Mouse (Mus musculus): ENCODE results near the gene Troap. TPM values are rescaled to one million over a fixed set of nuclear protein-coding genes. Genes with fewer than 3 reads are reported as not detected.
"Not testable (repeated sequence)": the region's sequence is repeated elsewhere in the genome, so short reads cannot be mapped to it uniquely, and the experiment has no call there.

The Troap gene
- total RNA-seq, 2 experiments from 2014 or later: 0.28 TPM; not detected in 1

DNA sequence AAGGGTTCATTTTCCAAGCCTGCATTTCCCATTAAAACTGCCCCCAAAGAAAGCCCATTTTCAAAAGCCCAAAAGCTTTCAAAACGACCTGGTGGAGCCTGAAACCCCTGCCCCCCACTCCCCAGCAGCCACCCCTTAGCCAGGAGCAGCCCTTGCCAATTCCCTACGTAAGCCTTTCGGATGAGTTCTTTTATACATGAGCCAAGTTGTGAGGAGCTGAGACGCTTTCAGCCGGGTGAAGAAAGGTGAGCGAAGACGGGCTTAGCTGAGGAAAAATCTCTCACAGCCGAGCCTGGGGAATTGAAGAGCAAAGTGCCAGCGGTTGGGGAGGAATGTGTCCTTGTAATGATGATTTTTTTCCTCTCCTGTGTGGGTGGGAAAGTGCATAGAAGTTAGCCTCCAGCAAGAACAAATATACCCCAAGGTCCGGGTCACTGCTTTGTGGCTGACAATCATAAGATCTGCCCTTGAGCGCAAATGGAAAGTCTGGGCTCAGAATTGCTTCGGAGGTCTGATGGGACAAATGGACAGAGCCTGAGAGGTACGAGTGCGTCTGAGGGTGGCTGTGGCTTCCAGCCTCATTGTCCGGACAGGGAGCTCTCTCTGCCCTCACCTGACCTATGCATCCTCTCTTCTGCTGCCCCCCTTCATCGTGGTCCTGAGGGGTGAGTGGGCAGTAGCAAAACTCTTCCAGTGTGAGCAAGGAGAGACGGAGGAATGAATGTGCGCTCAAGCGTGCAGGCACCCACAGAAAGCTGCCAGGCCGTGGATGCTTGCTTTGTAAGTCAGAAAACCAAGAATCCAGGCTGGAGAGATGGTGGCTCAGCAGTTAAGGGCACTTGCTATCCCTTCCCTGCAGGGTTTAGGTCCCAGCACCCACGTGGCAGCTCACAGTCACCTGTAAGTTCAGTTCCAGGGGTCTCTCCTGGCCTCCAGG, 33.2 kb upstream of the Troap start:
- no peak for DNase-seq

DNA sequence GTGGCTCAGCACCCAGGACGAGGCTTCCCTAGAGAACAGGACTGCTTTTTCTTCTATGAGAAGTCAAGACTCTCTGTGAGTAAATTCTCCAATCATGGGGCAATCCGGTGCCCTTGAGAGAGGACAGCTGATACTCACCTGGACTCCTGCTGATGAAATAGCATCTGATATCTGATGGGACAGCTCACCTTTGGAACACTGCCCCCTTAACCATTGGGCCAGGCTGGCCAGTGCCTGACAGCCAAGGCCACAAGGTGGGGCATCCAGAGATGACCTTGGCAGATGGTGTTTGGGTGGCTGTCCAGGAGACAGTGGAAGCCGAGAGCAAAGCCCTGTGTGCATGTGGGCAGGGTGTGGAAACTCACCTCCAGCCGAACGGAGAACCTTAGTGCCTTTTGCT, 32.0 kb upstream of the Troap start:
- no peak for DNase-seq

DNA sequence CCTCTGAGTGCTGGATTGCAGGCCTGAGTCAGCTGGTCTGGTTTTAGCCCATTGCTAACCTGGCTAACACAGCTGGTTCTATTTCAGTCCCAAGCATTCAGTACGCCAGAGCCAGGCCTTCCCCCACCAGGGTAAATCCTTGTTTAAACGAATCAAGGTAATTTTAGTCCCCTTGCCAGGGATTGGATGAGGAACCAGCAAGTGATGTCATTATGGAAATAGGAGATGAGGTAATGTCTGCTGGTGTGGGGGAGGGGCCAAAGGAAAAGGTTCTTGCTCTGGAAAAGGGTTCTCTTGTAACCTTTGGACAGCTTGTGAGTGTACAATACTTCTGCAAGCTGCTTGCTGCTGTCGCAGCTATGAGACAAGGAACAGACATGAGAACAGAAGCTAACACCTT, 29.5 kb upstream of the Troap start:
- peak in 1 of 2 experiments; percentile 25 for DNase-seq

DNA sequence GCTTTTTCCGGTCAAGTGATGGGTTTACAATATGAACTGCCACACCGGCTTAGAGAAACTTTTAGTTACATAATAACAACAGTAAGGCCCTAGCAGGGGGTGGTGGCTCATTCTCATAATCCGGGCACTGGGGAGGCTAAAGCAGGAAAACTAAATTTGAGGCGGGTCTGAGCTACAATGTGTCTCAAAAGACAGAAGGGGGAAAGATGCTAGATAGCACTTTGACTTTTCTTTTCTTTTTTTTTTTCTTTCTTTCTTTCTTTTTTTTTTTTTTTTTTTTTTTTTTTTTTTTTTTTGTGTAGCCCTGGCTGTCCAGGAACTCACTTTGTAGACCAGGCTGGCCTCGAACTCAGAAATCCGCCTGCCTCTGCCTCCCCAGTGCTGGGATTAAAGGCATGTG, 28.6 kb upstream of the Troap start:
- not testable (repeated sequence) for DNase-seq

DNA sequence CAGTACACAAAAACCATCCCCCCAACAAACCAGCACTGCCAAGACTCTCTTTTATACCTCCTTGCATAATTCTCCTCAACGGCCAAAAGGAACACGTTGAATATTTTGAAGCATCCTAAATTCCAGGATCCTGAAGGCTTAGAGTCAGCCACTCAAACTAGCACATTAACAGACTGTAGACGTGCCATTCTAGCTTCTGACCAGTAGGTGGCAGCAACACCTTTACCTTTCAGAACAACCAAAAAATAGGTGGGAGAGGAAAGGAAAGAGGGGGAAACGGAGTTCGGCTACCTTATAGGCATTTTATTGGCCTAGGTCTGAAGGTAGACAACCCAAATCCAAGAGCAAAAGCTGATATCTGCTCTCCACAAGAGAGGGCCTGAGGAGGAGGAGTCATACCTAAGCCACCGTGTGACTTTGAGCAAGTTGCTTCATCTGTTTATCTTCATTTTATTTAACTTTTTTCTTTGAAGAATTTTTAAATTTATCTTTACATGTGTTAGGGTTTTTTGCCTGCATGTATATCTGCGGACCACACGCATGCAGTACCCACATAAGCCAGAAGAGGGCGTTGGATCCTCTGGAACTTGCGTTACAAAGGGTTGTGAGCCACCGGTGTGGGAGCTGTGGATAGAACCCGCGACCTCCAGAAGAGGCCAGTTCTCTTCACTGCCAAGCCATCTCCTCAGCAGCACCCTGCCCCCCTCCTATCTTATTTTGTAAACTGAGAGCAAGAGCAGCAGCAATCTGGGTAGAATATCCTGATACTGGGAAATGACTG, 24.7 kb upstream of the Troap start:
- DNase-seq: peak; percentile 47 to 74

DNA sequence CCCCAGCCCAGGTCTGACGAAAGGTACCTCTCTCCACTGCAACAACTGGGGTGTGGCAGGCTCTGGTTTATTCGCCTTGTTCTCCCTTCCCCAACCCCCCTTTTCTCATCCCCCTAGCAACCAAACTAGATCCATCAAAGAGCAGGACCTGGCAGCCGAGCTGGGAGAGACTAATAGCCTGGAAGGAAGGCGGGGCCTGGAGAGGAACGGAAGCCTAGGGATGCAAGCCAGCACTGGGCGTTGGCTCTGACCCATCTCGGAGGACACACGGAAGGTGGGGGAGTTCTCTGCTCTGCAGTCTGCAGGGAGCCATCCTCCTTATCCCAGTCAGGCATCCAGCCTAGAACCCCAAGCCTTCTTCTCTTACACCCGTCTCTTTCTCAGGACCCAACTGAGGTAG, 21.0 kb upstream of the Troap start:
- DNase-seq: peak in 1 of 2 experiments; percentile 35

DNA sequence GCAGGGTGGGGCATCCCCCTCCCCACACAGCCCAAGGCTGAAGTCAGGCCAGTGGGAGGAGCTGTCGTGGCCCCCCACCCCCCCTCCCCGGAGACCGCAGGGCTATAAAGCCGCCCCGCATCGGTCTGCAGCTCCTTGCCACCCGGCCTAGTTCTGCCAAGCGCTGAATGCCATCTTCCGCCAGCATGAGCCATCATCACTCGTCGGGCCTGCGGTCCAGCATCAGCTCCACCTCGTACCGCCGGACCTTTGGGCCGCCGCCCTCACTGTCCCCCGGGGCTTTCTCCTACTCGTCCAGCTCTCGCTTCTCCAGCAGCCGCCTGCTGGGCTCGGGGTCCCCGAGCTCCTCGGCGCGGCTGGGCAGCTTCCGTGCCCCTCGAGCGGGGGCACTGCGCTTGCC, 19.3 kb upstream of the Troap start, which contains the start of gene Prph:
Gene Prph (plus strand): TSS at position 135 of the 400 bp plus-strand sequence.
- no peak for DNase-seq

DNA sequence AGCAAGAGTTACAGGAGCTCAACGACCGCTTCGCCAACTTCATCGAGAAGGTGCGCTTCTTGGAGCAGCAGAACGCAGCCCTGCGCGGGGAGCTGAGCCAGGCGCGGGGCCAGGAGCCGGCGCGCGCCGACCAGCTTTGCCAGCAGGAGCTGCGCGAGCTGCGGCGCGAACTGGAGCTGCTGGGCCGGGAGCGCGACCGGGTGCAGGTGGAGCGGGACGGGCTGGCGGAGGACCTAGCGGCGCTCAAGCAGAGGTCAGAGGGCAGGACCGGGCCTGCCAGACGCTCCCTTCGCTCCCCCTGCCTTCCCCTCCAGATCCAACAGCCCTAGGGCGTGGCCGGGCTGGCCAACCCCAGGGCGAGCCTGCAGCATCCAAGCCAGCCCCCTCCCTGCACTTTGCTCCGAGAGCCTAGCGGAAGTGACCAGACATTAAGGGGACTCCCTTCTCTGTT, 18.8 kb upstream of the Troap start:
- DNase-seq: peak; percentile 18 to 32

DNA sequence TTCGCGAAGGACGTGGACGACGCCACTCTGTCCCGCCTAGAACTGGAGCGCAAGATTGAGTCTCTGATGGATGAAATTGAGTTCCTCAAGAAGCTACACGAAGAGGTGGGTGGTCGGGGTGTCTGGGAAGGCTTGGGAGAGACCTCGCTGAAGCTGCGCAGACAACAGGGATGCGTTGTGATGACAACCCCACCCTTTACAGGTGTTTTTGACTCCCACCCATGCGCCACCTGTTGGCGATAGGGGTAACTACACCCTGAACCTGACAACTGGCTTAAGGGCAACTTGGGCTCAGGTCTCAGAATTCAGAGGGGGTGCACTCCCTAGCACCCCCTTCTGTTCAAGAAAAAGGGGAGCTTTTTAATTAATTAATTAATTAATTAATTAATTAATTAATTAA, 18.0 kb upstream of the Troap start:
- DNase-seq: peak in 1 of 2 experiments; percentile 39

DNA sequence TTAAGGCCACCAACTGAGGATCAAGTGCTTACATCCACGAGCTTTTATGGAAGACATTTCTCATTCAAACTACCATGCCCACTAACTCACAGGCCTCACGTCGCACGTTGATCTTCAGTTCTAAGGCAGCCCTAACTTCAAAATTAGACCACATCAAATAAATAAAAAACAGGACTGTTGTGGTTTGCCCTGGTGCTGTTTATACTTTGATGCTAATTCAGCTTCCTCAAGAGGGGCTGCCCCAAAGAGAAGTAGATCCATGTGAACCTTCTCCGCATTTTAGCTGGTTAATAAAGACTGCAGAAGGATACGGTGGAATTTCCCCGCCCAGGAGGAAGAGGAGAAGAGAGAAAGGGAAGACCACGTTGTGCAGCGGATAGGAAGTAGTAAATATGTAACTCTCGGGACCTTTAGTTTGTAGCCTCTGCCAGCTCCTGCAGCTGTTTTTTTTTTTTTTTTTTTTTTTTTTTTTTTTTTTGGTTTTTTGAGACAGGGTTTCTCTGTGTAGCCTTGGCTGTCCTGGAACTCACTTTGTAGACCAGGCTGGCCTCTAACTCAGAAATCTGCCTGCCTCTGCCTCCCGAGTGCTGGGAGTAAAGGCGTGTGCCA, 8.7 kb upstream of the Troap start:
- no peak for DNase-seq

DNA sequence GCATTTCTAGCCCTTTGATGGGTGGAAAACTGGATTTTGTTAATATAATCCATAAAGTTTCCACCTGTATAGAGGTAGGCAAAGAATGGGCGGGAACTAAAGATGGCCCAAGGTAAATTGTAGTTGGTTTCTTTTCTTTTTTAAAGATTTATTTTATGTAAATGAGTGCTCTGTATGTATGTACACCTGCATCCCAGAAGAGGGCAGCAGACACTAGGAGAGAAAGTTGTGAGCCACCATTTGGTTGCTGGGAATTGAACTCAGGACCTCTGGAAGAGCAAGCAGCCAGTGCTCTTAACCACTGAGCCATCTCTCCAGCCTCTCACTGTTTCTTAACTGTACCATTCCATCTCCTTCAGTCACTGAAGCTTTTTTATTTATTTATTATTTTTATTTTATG, 2.4 kb upstream of the Troap start:
- DNase-seq: no peak

DNA sequence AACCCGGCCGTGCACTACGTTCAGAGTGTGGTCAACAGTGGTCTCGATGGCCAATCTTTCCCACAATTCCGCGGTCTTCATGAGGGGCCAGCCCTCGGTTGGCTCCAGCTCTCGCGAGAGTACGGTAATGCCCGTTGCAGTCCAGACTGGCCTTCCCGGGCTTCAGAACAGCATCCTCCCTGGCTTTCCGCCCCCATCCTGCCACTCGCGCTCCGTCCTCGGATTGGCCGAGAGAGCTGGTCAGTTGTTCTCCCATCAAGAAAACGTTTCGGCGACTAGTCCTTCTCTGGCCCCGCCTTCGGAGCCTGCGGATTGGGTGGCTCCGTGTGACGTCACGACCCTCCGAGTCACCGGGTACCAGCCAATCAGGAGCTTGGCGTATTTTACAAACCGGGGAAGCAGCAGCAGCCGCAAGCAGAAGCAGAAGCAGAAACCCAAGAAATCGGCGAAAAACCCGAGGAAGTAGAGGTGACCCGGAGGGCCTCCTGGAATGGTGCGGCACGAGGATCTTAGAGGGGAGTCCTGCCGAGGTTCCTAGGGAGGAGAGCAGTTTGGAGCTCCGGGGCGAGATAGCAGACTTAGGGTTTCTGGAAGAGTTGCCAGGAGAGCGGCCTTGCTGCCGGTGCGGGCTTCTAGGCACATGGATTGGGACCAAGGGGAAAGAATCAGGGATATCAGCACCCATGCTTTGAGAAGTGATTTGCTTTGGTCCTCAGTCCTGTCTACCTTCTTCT, 392 bp downstream of the Troap start:
- DNase-seq: peak; percentile 98 to 99

DNA sequence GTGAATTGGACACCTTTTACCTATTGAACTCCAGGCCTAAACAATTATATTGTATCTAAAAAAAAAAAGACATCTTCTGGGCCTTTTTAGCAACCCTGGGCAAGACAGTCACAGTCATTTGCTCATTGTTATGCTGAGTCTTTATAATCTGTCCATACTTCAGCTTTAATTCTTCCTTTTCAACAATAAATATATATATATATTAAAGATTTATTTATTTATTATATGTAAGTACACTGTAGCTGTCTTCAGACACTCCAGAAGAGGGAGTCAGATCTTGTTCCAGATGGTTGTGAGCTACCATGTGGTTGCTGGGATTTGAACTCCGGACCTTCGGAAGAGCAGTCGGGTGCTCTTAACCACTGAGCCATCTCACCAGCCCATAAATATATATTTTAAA, 1.6 kb downstream of the Troap start:
- DNase-seq: not testable (repeated sequence)

DNA sequence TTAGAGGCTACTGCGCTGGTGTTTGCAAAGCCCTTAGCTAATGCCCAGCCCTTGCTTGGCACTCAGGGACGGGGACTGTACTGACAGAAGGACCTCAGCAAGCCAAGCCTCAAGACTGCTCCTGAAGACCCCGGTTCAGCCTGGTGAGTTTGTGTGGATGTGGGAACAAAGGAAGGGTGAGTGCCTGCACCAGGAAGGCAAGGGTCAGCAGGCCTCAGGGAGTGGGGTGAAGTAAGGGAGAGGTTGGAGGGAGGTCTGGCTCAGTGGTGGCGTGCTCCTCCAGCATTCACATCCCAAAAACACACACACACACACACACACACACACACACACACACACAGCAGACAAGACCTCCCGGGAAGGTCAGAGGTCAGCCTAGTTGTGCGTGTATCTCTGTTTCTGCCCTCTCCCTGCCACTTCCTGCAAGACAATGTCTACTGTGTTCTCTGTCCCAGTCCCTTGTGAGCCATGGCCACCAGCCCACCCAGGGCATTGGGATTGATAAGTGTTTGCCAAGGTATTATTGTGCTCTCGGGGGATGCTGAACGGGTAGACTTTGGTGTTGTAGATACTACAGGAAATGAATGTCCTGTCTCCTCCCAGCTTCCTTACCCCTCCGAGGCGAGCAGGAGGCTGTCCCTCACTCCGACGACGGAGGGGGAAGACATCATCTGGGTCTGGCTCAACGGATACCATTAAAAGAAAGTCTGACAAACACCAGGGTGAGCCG, 4.0 kb downstream of the Troap start:
- DNase-seq: no peak

DNA sequence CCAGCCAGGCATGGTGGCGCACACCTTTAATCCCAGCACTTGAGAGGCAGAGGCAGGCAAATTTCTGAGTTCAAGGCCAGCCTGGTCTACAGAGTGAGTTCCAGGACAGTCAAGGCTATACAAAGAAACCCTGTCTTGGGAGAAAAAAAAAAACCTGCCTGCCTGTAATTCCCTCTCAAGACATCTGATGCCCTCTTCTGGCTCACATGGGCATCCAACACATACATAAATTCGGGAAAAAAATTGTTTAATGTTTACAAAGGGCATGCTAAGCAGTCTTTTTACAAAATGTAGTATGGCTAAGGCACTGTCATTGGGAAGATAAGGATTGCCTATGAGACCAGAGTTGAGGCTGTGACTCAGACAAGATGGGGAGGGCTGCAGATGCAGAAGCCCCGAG, 5.4 kb downstream of the Troap start:
- DNase-seq: no peak

DNA sequence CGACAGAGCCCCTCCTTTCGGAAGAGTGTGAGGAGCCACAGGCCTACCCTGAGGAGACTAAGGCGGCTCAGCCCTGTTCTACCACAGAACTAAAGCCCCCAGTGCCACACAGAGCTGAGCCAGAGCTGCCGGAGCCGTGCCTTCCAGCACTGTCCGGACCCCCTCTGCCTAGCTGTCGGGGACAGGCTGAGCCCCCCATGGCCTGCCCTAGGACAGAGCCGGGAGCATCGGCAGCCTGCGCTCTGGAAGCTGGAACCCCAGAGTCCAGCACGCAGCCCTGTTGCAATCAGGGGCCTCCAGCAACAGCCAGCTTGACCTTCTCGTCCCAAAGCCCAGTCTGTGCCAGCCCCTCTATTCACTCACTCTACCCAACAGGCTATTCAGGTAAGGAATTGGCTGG, 7.9 kb downstream of the Troap start:
- no peak for DNase-seq

DNA sequence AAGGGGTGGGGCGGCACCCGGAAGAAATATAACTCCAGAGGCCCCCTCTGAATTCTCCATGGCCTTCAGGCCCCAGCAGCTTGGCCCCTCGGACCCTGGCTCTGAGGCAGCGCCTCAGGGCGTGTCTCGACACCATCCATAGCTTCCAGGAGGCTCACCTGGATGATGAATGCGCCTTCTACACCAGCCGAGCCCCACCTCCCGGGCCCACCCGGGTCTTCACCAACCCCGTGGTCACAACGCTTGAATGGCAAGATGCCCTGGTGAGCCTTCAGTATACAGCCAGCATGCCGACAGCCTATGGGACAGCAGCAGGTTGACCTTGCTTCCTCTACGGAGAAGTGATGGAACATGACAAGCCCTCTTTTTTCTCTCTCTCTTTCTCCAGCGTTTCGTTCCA, 8.5 kb downstream of the Troap start:
- no peak for DNase-seq

DNA sequence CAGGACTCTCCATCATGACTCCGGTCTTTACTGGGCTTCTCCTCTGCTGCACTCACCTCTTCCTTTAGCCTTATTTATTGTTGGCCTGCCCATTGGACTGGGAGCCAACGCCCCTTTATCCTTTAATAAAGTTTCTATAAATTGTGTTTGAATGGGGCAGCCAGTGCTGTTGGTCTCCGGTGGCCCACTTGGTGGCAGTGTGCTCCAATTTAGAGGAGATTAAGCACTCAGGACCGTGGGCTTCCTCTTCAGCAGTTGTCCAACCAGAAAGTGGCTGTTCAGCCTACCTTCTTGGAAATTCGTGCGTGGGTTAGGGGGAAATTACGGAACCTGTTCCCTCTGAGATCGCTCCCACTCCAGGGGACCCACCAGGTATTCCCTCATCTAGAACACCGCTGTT, 8.9 kb downstream of the Troap start:
- DNase-seq: peak; percentile 38 to 67

DNA sequence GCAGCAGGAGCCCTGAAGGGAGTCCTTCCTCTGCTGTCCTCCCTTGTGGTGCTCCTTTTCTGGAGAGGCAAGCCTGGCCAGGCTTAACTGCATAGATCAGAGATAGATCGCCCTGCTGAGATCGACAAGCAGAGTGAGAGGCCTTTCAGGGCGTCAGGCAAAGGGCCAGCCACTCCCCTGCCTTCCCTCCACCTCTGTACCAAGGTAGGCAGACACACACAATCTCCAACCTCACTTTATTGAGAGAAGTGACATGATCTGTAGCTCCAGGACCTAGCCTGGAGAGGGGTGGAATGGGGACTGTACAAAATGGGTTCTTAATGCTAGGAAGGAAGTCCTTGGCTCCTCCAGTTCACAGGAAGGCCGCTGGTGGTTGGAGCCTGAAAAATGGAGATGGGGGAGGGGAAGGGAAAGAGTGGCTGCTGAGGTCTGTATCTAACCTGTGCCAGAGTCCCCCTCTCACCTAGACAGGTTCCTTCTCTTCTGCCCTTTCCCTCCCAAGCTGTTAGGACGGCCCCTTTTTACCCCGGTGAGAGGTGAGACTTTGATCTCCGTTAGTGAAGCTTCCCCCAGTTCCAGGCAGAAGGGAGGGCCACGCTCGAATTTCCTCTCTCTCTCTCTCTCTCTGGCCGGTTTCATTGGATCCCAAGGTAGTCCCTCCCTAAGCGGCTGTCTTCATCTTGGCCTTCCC, 9.6 kb downstream of the Troap start:
- no peak for DNase-seq

DNA sequence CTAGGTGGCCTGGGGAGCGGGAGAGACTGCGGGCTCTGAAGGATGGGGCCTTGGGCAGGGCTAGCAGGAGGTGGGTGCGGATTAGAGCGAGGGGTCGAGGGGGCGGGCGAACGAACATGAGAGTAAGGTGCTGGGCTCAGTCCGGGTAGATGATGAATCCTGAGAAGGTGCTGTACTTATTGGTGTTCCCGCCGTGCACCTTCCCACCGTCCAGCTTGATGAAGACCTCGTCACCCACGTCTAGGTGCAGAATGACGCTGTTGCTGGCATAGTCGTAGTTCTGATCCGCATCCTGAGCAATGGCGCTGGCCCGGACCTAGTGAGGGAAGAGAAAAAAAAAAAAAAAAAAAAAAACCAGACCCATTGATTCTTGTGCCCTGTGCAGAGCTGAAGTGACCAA, 10.2 kb downstream of the Troap start:
- no peak for DNase-seq

DNA sequence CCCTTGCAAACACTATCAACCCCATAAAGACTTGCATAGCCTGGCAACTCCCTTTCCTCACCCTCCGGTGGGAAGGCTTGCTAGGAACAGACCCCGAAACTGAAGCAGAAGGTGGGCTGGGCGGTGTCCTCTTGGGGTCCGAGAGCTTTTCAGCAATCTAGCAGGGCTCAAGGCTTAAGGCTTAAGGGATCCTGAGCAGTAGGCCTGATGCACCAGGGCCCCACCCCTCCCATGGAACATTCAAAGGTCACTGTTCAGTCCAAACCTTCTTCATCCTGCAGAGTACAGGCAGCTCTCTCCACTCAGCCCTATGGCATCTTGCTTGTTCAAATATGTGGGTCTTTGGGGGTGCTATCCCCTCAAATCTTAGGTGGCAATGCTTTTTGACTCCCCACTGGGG, 11.6 kb downstream of the Troap start:
- DNase-seq: no peak

Data from heart, adult 18-20 months (tissue).